Mouse (Mus musculus): Measurements from ENCODE around the gene Cstf1. TPM values are rescaled to one million over a fixed set of nuclear protein-coding genes. Genes with fewer than 3 reads are reported as not detected.

Cstf1 gene
- polyA plus RNA-seq, 1 experiment from 2014 or later: 20.8 TPM

DNA sequence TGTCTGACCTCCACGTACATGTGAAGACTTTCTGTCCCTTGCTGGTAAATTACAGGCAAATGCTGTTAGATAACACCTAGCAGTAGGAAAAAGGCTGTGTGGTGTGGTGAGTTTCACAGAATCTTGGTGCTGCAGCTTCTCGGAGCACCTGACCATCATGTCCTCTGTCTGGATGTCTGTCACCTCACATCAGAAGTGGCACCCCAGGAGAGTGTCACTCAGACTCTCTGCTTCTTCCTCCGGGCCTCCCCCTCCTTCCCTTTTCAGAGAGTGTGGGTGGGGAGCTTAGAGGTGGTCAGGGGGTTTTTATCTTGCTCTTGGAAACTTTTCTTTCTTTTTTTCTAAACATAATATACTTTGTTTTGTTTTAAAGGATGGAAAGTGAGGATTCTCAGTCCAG, 34.5 kb downstream of the Cstf1 start:
- no peaks in the 10 kb centered on the region for H3K27me3 ChIP-seq (replicated peaks; ENCODE audit: control insufficient read depth, insufficient read depth, low read length)
- no peak overlapping the region for H3K4me2 ChIP-seq (ENCODE audit: low read length)
- no peaks in the 10 kb centered on the region for H3K36me3 ChIP-seq (ENCODE audit: control insufficient read depth, insufficient read depth, low read length)
- no peaks in the 10 kb centered on the region for H3K4me1 ChIP-seq (ENCODE audit: control insufficient read depth, insufficient read depth, low read depth, low read length)
- no peak for ATAC-seq
- H3K9me3 ChIP-seq (ENCODE audit: control insufficient read depth, low read length): no peaks in the 10 kb centered on the region
- 72% methylated on average over 3 of the region's 3 CpGs for WGBS
- no peak overlapping the region for H3K27ac ChIP-seq (ENCODE audit: low read depth, low read length)
- H3K4me3 ChIP-seq (ENCODE audit: low read length): no peak overlapping the region
- no peak overlapping the region for H3K9ac ChIP-seq (ENCODE audit: low read depth, low read length)

DNA sequence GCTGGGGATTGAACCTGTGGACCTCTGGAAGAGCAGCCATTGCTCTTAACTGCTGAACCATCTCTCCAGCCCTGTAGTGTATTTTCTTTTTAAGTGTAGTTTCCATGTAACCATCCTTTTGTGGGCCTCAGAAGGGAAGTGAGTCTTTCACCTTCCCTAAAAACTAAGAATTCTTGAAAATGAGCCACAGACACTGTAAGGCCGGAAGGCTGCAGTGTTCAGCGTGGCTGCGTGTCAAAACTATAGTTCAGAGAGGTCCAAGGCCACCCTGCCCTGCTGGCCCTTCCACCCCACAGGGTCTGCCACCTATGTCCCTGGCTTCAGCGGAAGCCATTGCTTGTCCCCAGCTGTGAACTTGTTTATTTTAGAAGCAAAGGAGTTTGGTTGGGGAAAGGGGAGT, 35.7 kb downstream of the Cstf1 start:
- H3K4me3 ChIP-seq (ENCODE audit: low read length): no peak overlapping the region
- no peak for ATAC-seq
- H3K4me2 ChIP-seq (ENCODE audit: low read length): no peak overlapping the region
- 79% methylated on average over 4 of the region's 4 CpGs for WGBS
- H3K4me1 ChIP-seq (ENCODE audit: control insufficient read depth, insufficient read depth, low read depth, low read length): no peaks in the 10 kb centered on the region
- no peaks in the 10 kb centered on the region for H3K27me3 ChIP-seq (replicated peaks; ENCODE audit: control insufficient read depth, insufficient read depth, low read length)
- H3K9me3 ChIP-seq (ENCODE audit: control insufficient read depth, low read length): no peaks in the 10 kb centered on the region
- H3K36me3 ChIP-seq (ENCODE audit: control insufficient read depth, insufficient read depth, low read length): no peaks in the 10 kb centered on the region
- no peak overlapping the region for H3K9ac ChIP-seq (ENCODE audit: low read depth, low read length)
- no peak overlapping the region for H3K27ac ChIP-seq (ENCODE audit: low read depth, low read length)

GRCm38 (mm10) chr2:172407499-172407898, 37.0 kb downstream of the Cstf1 start:
- Histone ChIP-seq H3K4me2 (ENCODE audit: low read length) (no peak overlapping the region), H3K36me3 (ENCODE audit: control insufficient read depth, insufficient read depth, low read length) (no peaks in the 10 kb centered on the region), H3K9me3 (ENCODE audit: control insufficient read depth, low read length) (no peaks in the 10 kb centered on the region), H3K4me1 (ENCODE audit: control insufficient read depth, insufficient read depth, low read depth, low read length) (peaks cover 2% of the 10 kb centered on the region), H3K27me3 (replicated peaks; ENCODE audit: control insufficient read depth, insufficient read depth, low read length) (no peaks in the 10 kb centered on the region), H3K9ac (ENCODE audit: low read depth, low read length) (no peak overlapping the region), H3K27ac (ENCODE audit: low read depth, low read length) (no peak overlapping the region), H3K4me3 (ENCODE audit: low read length) (no peak overlapping the region)
- 76% methylated on average over 2 of the region's 2 CpGs for WGBS
- no peak for ATAC-seq

DNA sequence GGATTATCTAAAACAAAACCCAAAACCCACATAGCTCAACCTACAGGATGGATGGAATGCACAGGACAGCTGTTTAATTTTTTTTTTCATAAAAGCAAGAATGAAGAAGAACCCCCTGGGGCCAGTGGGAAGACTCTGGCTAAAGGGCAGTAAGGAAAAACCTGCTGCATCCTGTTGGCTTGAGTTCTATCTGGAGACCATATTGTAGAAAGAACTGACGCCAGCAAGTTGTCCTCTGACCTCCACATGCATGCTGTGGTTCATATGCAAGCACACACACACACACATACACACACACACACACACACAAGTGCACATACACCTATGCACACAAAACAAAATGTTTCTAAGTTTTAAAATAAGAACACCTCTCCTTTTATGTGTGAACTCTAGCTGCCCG, 40.2 kb downstream of the Cstf1 start:
- Histone ChIP-seq H3K4me1 (ENCODE audit: control insufficient read depth, insufficient read depth, low read depth, low read length) (peaks cover 3% of the 10 kb centered on the region), H3K27ac (ENCODE audit: low read depth, low read length) (no peak overlapping the region), H3K36me3 (ENCODE audit: control insufficient read depth, insufficient read depth, low read length) (no peaks in the 10 kb centered on the region), H3K9ac (ENCODE audit: low read depth, low read length) (no peak overlapping the region), H3K4me2 (ENCODE audit: low read length) (no peak overlapping the region), H3K27me3 (replicated peaks; ENCODE audit: control insufficient read depth, insufficient read depth, low read length) (no peaks in the 10 kb centered on the region), H3K9me3 (ENCODE audit: control insufficient read depth, low read length) (no peaks in the 10 kb centered on the region), H3K4me3 (ENCODE audit: low read length) (no peak overlapping the region)
- ATAC-seq: no peak
- 83% methylated on average over 2 of the region's 2 CpGs for WGBS

- H3K4me2 ChIP-seq (ENCODE audit: low read length): no peak overlapping the region
- WGBS: 71% methylated on average over 11 of the region's 11 CpGs
- H3K27ac ChIP-seq (ENCODE audit: low read depth, low read length): no peak overlapping the region
- H3K36me3 ChIP-seq (ENCODE audit: control insufficient read depth, insufficient read depth, low read length): no peaks in the 10 kb centered on the region
- peaks cover 3% of the 10 kb centered on the region for H3K4me1 ChIP-seq (ENCODE audit: control insufficient read depth, insufficient read depth, low read depth, low read length)
- no peak overlapping the region for H3K9ac ChIP-seq (ENCODE audit: low read depth, low read length)
- no peaks in the 10 kb centered on the region for H3K9me3 ChIP-seq (ENCODE audit: control insufficient read depth, low read length)
- ATAC-seq: no peak
- no peaks in the 10 kb centered on the region for H3K27me3 ChIP-seq (replicated peaks; ENCODE audit: control insufficient read depth, insufficient read depth, low read length)
- no peak overlapping the region for H3K4me3 ChIP-seq (ENCODE audit: low read length)
Measured at GRCm38 (mm10) chr2:172411091-172411490, 40.6 kb downstream of the Cstf1 start.

DNA sequence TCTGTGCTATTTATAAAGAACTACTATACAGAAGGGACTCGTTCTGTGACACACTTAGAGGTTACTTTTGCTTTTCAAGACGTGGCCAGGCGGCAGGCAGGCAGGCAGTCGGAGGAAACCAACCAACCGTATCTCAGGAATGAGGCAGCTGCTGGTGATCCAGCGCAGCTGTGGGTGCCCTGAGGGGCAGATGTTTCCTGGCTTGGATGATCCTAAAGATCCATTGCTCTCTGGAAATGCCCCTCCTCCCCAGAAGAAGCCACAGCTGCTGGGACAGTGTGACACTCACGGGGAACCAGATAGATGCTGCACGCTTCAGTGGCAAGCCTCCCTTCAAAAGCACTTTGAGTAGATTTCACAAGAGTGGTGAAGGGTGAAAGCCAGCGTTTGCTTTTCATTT, 42.0 kb downstream of the Cstf1 start:
- Histone ChIP-seq H3K27ac (ENCODE audit: low read depth, low read length) (no peak overlapping the region), H3K4me3 (ENCODE audit: low read length) (no peak overlapping the region), H3K27me3 (replicated peaks; ENCODE audit: control insufficient read depth, insufficient read depth, low read length) (no peaks in the 10 kb centered on the region), H3K9ac (ENCODE audit: low read depth, low read length) (no peak overlapping the region; the same call in 1 of the 2 replicates), H3K9me3 (ENCODE audit: control insufficient read depth, low read length) (no peaks in the 10 kb centered on the region), H3K4me1 (ENCODE audit: control insufficient read depth, insufficient read depth, low read depth, low read length) (peaks cover 3% of the 10 kb centered on the region), H3K4me2 (ENCODE audit: low read length) (peak overlapping the region; percentile 44), H3K36me3 (ENCODE audit: control insufficient read depth, insufficient read depth, low read length) (no peaks in the 10 kb centered on the region)
- ATAC-seq: 0 out of 2 replicates have a peak, but pooled peaks have one; percentile 50
- WGBS: 11% methylated on average over 9 of the region's 9 CpGs

DNA sequence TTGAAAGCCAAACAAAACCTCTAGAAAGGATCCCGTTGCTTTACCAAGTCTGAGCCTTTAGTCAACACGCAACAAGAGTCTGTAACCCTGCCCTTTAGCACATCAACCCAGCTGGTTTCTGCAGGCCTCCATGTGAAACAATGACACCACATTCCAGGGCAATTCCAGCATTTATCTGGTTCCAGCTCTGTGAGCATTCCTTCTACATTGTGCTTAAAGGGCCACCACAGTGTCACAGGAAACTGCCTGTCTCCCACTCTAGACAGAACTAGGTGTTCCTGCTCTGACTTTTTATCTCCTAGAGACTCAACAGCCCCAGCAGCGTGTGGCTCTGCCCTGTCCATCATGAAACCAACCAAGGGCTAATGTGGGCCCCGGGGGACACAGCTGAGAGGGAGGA, 42.8 kb downstream of the Cstf1 start:
- Histone ChIP-seq H3K4me3 (ENCODE audit: low read length) (no peak overlapping the region), H3K9ac (ENCODE audit: low read depth, low read length) (no peak overlapping the region), H3K27me3 (replicated peaks; ENCODE audit: control insufficient read depth, insufficient read depth, low read length) (no peaks in the 10 kb centered on the region), H3K4me2 (ENCODE audit: low read length) (no peak overlapping the region), H3K36me3 (ENCODE audit: control insufficient read depth, insufficient read depth, low read length) (no peaks in the 10 kb centered on the region), H3K9me3 (ENCODE audit: control insufficient read depth, low read length) (no peaks in the 10 kb centered on the region), H3K4me1 (ENCODE audit: control insufficient read depth, insufficient read depth, low read depth, low read length) (peaks cover 3% of the 10 kb centered on the region), H3K27ac (ENCODE audit: low read depth, low read length) (no peak overlapping the region)
- WGBS: 21% methylated on average over 4 of the region's 4 CpGs
- no peak for ATAC-seq

DNA sequence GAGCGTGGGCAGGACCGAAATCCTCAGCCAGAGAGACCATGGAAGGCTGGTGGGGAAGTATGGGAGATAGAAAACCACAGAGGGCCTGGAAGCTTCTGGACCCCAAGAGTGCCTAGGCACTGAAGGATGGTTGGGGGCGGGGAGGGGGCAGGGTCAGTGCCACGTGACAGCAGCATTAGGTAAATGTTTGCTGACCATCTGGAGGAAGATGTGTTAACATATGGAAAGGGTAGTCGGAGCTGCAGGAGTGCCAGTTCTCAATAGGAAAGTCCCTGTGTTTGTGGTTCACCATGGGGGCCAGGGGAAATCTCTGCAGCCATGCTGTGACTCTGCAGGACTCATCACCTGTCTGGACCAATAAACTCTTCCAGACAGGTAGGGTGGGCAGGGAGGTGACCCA, 43.4 kb downstream of the Cstf1 start:
- no peaks in the 10 kb centered on the region for H3K9me3 ChIP-seq (ENCODE audit: control insufficient read depth, low read length)
- ATAC-seq: no peak
- H3K36me3 ChIP-seq (ENCODE audit: control insufficient read depth, insufficient read depth, low read length): no peaks in the 10 kb centered on the region
- H3K4me1 ChIP-seq (ENCODE audit: control insufficient read depth, insufficient read depth, low read depth, low read length): peaks cover 3% of the 10 kb centered on the region
- no peaks in the 10 kb centered on the region for H3K27me3 ChIP-seq (replicated peaks; ENCODE audit: control insufficient read depth, insufficient read depth, low read length)
- no peak overlapping the region for H3K4me2 ChIP-seq (ENCODE audit: low read length)
- no peak overlapping the region for H3K4me3 ChIP-seq (ENCODE audit: low read length)
- 51% methylated on average over 5 of the region's 5 CpGs for WGBS
- H3K9ac ChIP-seq (ENCODE audit: low read depth, low read length): no peak overlapping the region
- H3K27ac ChIP-seq (ENCODE audit: low read depth, low read length): no peak overlapping the region

GRCm38 (mm10) chr2:172416218-172416617, 45.7 kb downstream of the Cstf1 start:
- H3K4me1 ChIP-seq (ENCODE audit: control insufficient read depth, insufficient read depth, low read depth, low read length): peaks cover 3% of the 10 kb centered on the region
- H3K4me3 ChIP-seq (ENCODE audit: low read length): no peak overlapping the region
- WGBS: 64% methylated on average over 12 of the region's 12 CpGs
- H3K27me3 ChIP-seq (replicated peaks; ENCODE audit: control insufficient read depth, insufficient read depth, low read length): no peaks in the 10 kb centered on the region
- H3K27ac ChIP-seq (ENCODE audit: low read depth, low read length): no peak overlapping the region
- H3K36me3 ChIP-seq (ENCODE audit: control insufficient read depth, insufficient read depth, low read length): no peaks in the 10 kb centered on the region
- H3K9me3 ChIP-seq (ENCODE audit: control insufficient read depth, low read length): no peaks in the 10 kb centered on the region
- H3K4me2 ChIP-seq (ENCODE audit: low read length): no peak overlapping the region
- ATAC-seq: no peak
- H3K9ac ChIP-seq (ENCODE audit: low read depth, low read length): no peak overlapping the region

- Histone ChIP-seq H3K36me3 (ENCODE audit: control insufficient read depth, insufficient read depth, low read length) (no peaks in the 10 kb centered on the region), H3K4me1 (ENCODE audit: control insufficient read depth, insufficient read depth, low read depth, low read length) (peaks cover 3% of the 10 kb centered on the region), H3K27me3 (replicated peaks; ENCODE audit: control insufficient read depth, insufficient read depth, low read length) (no peaks in the 10 kb centered on the region), H3K27ac (ENCODE audit: low read depth, low read length) (no peak overlapping the region), H3K4me3 (ENCODE audit: low read length) (no peak overlapping the region), H3K4me2 (ENCODE audit: low read length) (no peak overlapping the region), H3K9me3 (ENCODE audit: control insufficient read depth, low read length) (no peaks in the 10 kb centered on the region), H3K9ac (ENCODE audit: low read depth, low read length) (no peak overlapping the region)
- 90% methylated on average over 5 of the region's 5 CpGs for WGBS
- ATAC-seq: no peak
Measured at GRCm38 (mm10) chr2:172416876-172417275, 46.4 kb downstream of the Cstf1 start.
